Mouse (Mus musculus) intestine, postnatal 0 days (tissue): ENCODE data around the gene Ccdc154. TPM values are rescaled to one million over a fixed set of nuclear protein-coding genes. Genes with fewer than 3 reads are reported as not detected.

Experiments used
- ATAC-seq: fragments of 200-750 bp; cut with Nextera tagmentation; 2 replicates; pipeline ENCODE4 v1.8.0; 2017; ENCODE audit warnings: mild to moderate bottlenecking, moderate TSS enrichment, moderate library complexity
- H3K27ac ChIP-seq: fragments of 300-500 bp; sonication (generic); 2 replicates; pipeline ENCODE4 v1.5.1; 2014; ENCODE audit warnings: mild to moderate bottlenecking, low read depth, low read length, moderate library complexity
- H3K27me3 ChIP-seq: fragments of 300-500 bp; sonication (generic); replicated peaks from 2 replicates; pipeline ENCODE4 v1.6.1; 2014; ENCODE audit warnings: low read length, mixed read lengths; ENCODE audit not compliant: control insufficient read depth, insufficient read depth
- H3K36me3 ChIP-seq: fragments of 300-500 bp; sonication (generic); 2 replicates; pipeline ENCODE4 v1.6.1; 2014; ENCODE audit warnings: mild to moderate bottlenecking, moderate library complexity; ENCODE audit not compliant: control insufficient read depth, insufficient read depth
- H3K4me1 ChIP-seq: fragments of 300-500 bp; sonication (generic); replicated peaks from 2 replicates; pipeline ENCODE4 v1.6.1; 2014; ENCODE audit warnings: antibody characterized with exemption, low read length, mixed read lengths; ENCODE audit not compliant: control insufficient read depth, insufficient read depth
- H3K4me2 ChIP-seq: fragments of 300-500 bp; sonication (generic); replicated peaks from 2 replicates; pipeline ENCODE4 v1.6.1; 2014; ENCODE audit warnings: low read depth, mild to moderate bottlenecking, moderate library complexity
- H3K4me3 ChIP-seq: fragments of 300-500 bp; sonication (generic); 2 replicates; pipeline ENCODE4 v1.5.1; 2014; ENCODE audit warnings: low read depth, low read length
- H3K9ac ChIP-seq: fragments of 300-500 bp; sonication (generic); 2 replicates; pipeline ENCODE4 v1.6.1; 2014; ENCODE audit warnings: mild to moderate bottlenecking, low read depth, low read length
- H3K9me3 ChIP-seq: fragments of 300-500 bp; sonication (generic); 2 replicates; pipeline ENCODE4 v1.6.1; 2016; ENCODE audit warnings: mixed run types; ENCODE audit not compliant: control insufficient read depth
- CTCF ChIP-seq: sonication (generic); IDR thresholded peaks from 2 replicates; pipeline ENCODE4 v1.5.1; 2016; ENCODE audit warnings: low read depth, mild to moderate bottlenecking, control low read depth, antibody characterized with exemption, moderate library complexity
- WGBS: fragments of 180-500 bp; shearing (Covaris S2); extraction: QIAGEN DNeasy Blood & Tissue Kit; methylation state at CpG from one replicate; pipeline ENCODE4 v1.1.7; 2014; 5-methylcytosine and 5-hydroxymethylcytosine counted together
- polyA plus RNA-seq: library from polyadenylated mRNA; unstranded; fragments of >200 nt; fragmentation: Nextera tagmentation; extraction: Ambion mirVana; gene quantifications from 2 replicates; pipeline ENCODE4 v1.2.1, GENCODE M21; 2015

Gene Ccdc154
- polyA plus RNA-seq, 1 experiment from 2014 or later: not detected

GRCm38 (mm10) chr17:25218967-25219366 lies 56.7 kb downstream of the Ccdc154 start:
- Histone ChIP-seq H3K9ac (no peak overlapping the region), H3K4me3 (no peak overlapping the region), H3K27ac (no peak overlapping the region), H3K9me3 (no peaks in the 10 kb centered on the region), H3K4me2 (no peak overlapping the region), H3K27me3 (no peaks in the 10 kb centered on the region), H3K4me1 (no peaks in the 10 kb centered on the region), H3K36me3 (peaks cover 45% of the 10 kb centered on the region)
- no peak for TF ChIP-seq CTCF
- ATAC-seq: no peak
- 96% methylated on average over 9 of the region's 9 CpGs for WGBS

DNA sequence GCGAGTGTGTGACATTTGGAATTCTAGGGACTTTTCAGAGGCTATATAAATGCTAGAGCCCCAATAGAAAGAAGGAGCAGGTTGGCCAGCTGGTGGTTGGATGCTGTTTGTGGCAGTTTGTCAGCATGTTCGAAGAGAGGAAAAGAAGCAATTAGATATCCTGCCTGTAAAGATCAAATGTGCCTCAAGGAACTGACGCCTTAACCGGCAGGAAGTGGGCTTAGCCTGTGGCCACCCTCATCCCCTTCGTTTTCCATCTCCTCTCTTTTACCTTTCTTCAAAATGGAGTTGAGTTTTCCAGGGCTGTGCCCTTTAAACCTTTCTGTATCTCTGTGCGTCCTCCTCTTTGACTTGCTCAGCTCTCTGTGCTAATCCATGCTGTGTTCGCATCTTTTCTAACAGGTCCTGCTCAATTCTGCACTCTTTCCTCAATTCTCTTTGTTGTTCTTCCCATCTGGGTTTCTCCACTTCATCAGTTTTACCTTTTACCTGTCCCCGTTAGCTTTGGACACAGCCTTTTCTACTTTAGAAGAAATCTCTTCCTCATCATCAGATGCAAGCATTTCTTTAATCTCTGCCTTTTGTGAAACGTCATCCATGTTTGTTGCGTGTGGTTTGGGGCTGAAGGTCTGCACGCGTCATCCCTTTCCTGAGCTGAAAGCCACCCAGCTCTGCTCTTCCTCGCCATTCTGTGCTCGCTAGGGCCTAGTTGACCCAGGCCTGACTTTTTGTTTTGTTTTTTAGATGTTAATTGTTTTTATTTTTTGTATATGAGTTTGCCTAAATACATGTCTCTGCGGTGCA lies 57.4 kb downstream of the Ccdc154 start:
- Histone ChIP-seq H3K36me3 (peaks cover 41% of the 10 kb centered on the region), H3K27me3 (no peaks in the 10 kb centered on the region), H3K4me1 (no peaks in the 10 kb centered on the region), H3K4me2 (no peak overlapping the region), H3K4me3 (no peak overlapping the region), H3K9me3 (no peaks in the 10 kb centered on the region), H3K27ac (no peak overlapping the region), H3K9ac (no peak overlapping the region)
- ATAC-seq: no peak
- 94% methylated on average over 15 of the region's 15 CpGs for WGBS
- TF ChIP-seq CTCF: no peak

- TF ChIP-seq CTCF: no peak
- no peaks in the 10 kb centered on the region for H3K9me3 ChIP-seq
- ATAC-seq: no peak
- H3K27me3 ChIP-seq: no peaks in the 10 kb centered on the region
- no peak overlapping the region for H3K4me2 ChIP-seq
- H3K9ac ChIP-seq: no peak overlapping the region
- 79% methylated on average over 1 of the region's 1 CpGs for WGBS
- H3K27ac ChIP-seq: no peak overlapping the region
- H3K4me1 ChIP-seq: no peaks in the 10 kb centered on the region
- H3K36me3 ChIP-seq: peaks cover 34% of the 10 kb centered on the region
- H3K4me3 ChIP-seq: no peak overlapping the region
These were observed 58.5 kb downstream of the Ccdc154 start for GRCm38 (mm10) chr17:25220746-25221145.

Other genes starting within 250 kb of the Ccdc154 start
- gene Mapk8ip3, start 225.5 kb upstream of the Ccdc154 start, polyA plus RNA-seq: 5.3 and 6.6 TPM in 2 replicates
- gene Jpt2, start 201.8 kb upstream of the Ccdc154 start, polyA plus RNA-seq: 35.7 and 36.0 TPM in 2 replicates
- 2.5 and 2.7 TPM in 2 replicates for gene Cramp1l, start 146.7 kb upstream of the Ccdc154 start, polyA plus RNA-seq
- 2.9 and 3.6 TPM in 2 replicates for gene Ift140, start 146.4 kb upstream of the Ccdc154 start, polyA plus RNA-seq
- gene Tmem204, start 78.9 kb upstream of the Ccdc154 start, polyA plus RNA-seq: 14.5 and 15.8 TPM in 2 replicates
- gene Telo2, start 46.5 kb upstream of the Ccdc154 start, polyA plus RNA-seq: 7.6 and 8.7 TPM in 2 replicates
- 0.25 and 0.27 TPM in 2 replicates for gene Ptx4, start 41.7 kb upstream of the Ccdc154 start, polyA plus RNA-seq
- 18.5 and 21.7 TPM in 2 replicates for gene Clcn7, start 29.1 kb upstream of the Ccdc154 start, polyA plus RNA-seq
- gene Gm38655, start 13.0 kb downstream of the Ccdc154 start, polyA plus RNA-seq: 0.30 TPM in 1 of 2 replicates, not detected in the other
- gene BC003965, start 22.1 kb downstream of the Ccdc154 start, polyA plus RNA-seq: 17.5 and 18.5 TPM in 2 replicates
- gene Unkl, start 25.9 kb downstream of the Ccdc154 start, polyA plus RNA-seq: 1.9 and 2.2 TPM in 2 replicates
- 41.0 and 42.1 TPM in 2 replicates for gene Gnptg, start 77.7 kb downstream of the Ccdc154 start, polyA plus RNA-seq
- gene Tsr3, start 77.7 kb downstream of the Ccdc154 start, polyA plus RNA-seq: 23.3 and 23.4 TPM in 2 replicates
- gene Baiap3, start 93.9 kb downstream of the Ccdc154 start, polyA plus RNA-seq: 0.86 and 1.1 TPM in 2 replicates
- 253 and 257 TPM in 2 replicates for gene Ube2i, start 112.2 kb downstream of the Ccdc154 start, polyA plus RNA-seq
- 0.18 and 0.29 TPM in 2 replicates for gene Prss34, start 135.9 kb downstream of the Ccdc154 start, polyA plus RNA-seq
- gene Prss28, start 146.2 kb downstream of the Ccdc154 start, polyA plus RNA-seq: not detected in 2 replicates
- gene Prss29, start 156.2 kb downstream of the Ccdc154 start, polyA plus RNA-seq: not detected in 2 replicates
- gene Tpsab1, start 183.1 kb downstream of the Ccdc154 start, polyA plus RNA-seq: 0.10 and 0.20 TPM in 2 replicates
- gene Tpsb2, start 203.8 kb downstream of the Ccdc154 start, polyA plus RNA-seq: 6.7 and 7.8 TPM in 2 replicates
- gene Tpsg1, start 206.8 kb downstream of the Ccdc154 start, polyA plus RNA-seq: 11.0 and 13.3 TPM in 2 replicates